Mouse (Mus musculus) olfactory bulb, adult 2 months (tissue): ENCODE measurements around the gene Polr1d.

ENCODE experiments used
- CTCF ChIP-seq: fragments of 200-500 bp; IDR thresholded peaks from 2 replicates; pipeline ENCODE4 v1.5.1; 2012; ENCODE audit warnings: low read depth, mild to moderate bottlenecking, low read length, moderate library complexity; ENCODE audit not compliant: insufficient read depth
- POLR2A ChIP-seq: fragments of 200-500 bp; IDR thresholded peaks from 2 replicates; pipeline ENCODE4 v1.6.1; 2012; ENCODE audit warnings: mild to moderate bottlenecking, low read depth, low read length, moderate library complexity; ENCODE audit not compliant: insufficient read depth

GRCm38 (mm10) chr5:147049544-147050209 is 27.2 kb upstream of the Polr1d start:
- TF ChIP-seq CTCF (no peak), POLR2A (no peak)
